Mouse (Mus musculus): Measurements from ENCODE around the gene Gse1.

- TF ChIP-seq GATA1 (IDR thresholded peaks at IDR 0.05; ENCODE audit: low read length) (no peak), TAL1 (IDR thresholded peaks at IDR 0.05; ENCODE audit: low read length) (no peak)
Measured at GRCm38 (mm10) chr8:120264388-120264943, 36.2 kb downstream of the Gse1 start.
